Mouse (Mus musculus) spleen, adult 2 months (tissue): ENCODE measurements around the gene Nkx2-9. TPM values are rescaled to one million over a fixed set of nuclear protein-coding genes. Genes with fewer than 3 reads are reported as not detected.

Source experiments
- DNase-seq, 2 experiments: peaks; one replicate each; pipeline versions ENCODE4 v3.0.0 to v3.0.0-alpha.2; 2012 to 2021; ENCODE audit warnings: low spot score in 2 of 2, low read depth in 1 of 2
- H3K27ac ChIP-seq: fragments of 200-500 bp; 2 replicates; pipeline ENCODE4 v1.5.1; 2012; ENCODE audit warnings: low read length, inconsistent platforms; ENCODE audit not compliant: insufficient read depth
- H3K27me3 ChIP-seq: fragments of 200-500 bp; 2 replicates; pipeline ENCODE4 v1.6.1; 2012; ENCODE audit warnings: mild to moderate bottlenecking, moderate library complexity, low read length, inconsistent platforms; ENCODE audit not compliant: control insufficient read depth, insufficient read depth
- H3K36me3 ChIP-seq: fragments of 200-500 bp; 2 replicates; pipeline ENCODE4 v1.6.1; 2012; ENCODE audit warnings: mild to moderate bottlenecking, low read length, inconsistent platforms; ENCODE audit not compliant: control insufficient read depth, insufficient read depth
- H3K4me1 ChIP-seq: fragments of 200-500 bp; 2 replicates; pipeline ENCODE4 v1.6.1; 2011; ENCODE audit warnings: inconsistent platforms; ENCODE audit not compliant: control insufficient read depth, insufficient read depth, insufficient read length
- H3K4me3 ChIP-seq: fragments of 200-500 bp; 2 replicates; pipeline ENCODE4 v1.5.1; 2011; ENCODE audit warnings: mild to moderate bottlenecking, inconsistent platforms; ENCODE audit not compliant: insufficient read depth, insufficient read length; ENCODE audit errors: extremely low read depth
- CTCF ChIP-seq: fragments of 200-500 bp; IDR thresholded peaks from 2 replicates; pipeline ENCODE4 v1.5.1; 2011; ENCODE audit warnings: mild to moderate bottlenecking, inconsistent platforms; ENCODE audit not compliant: insufficient read depth, insufficient read length, insufficient replicate concordance; ENCODE audit errors: extremely low read depth
- POLR2A ChIP-seq: fragments of 200-500 bp; IDR thresholded peaks from 2 replicates; pipeline ENCODE4 v1.6.1; 2011; ENCODE audit warnings: low read depth, low read length, inconsistent platforms
- WGBS: fragments of 180-500 bp; shearing (Covaris S2); methylation state at CpG from one replicate; pipeline ENCODE4 v1.1.7; 2018; 5-methylcytosine and 5-hydroxymethylcytosine counted together
- polyA plus RNA-seq: library from polyadenylated mRNA; depleted of rRNA; stranded (reverse); fragments of >200 nt; gene quantifications from 2 replicates; pipeline ENCODE4 v1.2.3, GENCODE M21; 2012; rRNA removed

Gene Nkx2-9
- 0.08 TPM in 1 of 2 replicates, not detected in the other for polyA plus RNA-seq

GRCm38 (mm10) chr12:56612761-56613437, at the start of gene Nkx2-9:
Gene Nkx2-9 (minus strand): TSS chr12:56613284.
- Histone ChIP-seq H3K27me3 (peaks cover 16% of the 10 kb centered on the region), H3K36me3 (no peaks in the 10 kb centered on the region), H3K4me3 (no peak within 1 kb of the TSS), H3K27ac (no peak within 1 kb of the TSS), H3K4me1 (no peaks in the 10 kb centered on the region; the same call in 1 of the 2 replicates)
- DNase-seq, result no peak
- WGBS, result 4% methylated on average over 40 of the region's 40 CpGs
- TF ChIP-seq CTCF, result no peak

- no peak for TF ChIP-seq POLR2A
- no peak for TF ChIP-seq CTCF
- no peaks in the 10 kb centered on the region for H3K36me3 ChIP-seq
- H3K4me1 ChIP-seq, result no peaks in the 10 kb centered on the region
- no peak overlapping the region for H3K27ac ChIP-seq
- H3K27me3 ChIP-seq, result no peaks in the 10 kb centered on the region
- no peak for DNase-seq
- H3K4me3 ChIP-seq, result no peak overlapping the region
- WGBS, result 11% methylated on average over 5 of the region's 5 CpGs
Measured at GRCm38 (mm10) chr12:56637181-56637566, 24.1 kb upstream of the Nkx2-9 start.

DNA sequence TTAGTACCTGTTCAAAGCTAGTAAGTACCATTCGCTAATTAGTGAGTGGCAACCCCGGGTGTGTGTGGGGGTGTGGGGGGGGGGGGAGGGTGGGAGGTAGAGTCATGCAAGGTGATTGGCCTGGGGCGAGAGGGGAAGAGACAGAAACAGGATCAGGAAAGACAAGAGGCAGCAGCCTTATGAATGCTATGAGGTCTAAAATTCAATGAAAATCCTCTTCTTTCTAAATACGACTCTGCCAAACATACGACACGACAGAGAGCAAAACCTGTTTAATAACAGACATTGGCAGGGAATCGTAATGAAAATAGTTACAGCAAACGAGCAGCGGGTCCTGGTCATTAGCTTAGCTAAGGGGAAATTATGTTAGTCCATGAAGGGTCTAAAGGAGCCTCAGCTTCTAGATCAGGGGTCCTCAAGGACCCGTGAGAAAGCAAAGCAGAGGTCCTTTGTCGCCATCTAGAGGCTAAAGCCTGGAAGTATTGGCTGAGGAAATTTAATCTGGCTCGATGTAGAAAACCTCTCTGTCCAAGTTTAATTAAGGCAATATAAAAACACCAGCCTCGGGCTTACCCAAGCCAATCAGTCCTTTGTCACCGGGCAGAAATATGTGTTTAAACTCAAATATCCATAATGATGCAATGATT, 23.6 kb upstream of the Nkx2-9 start:
- no peak overlapping the region for H3K27ac ChIP-seq
- WGBS, result 29% methylated on average over 14 of the region's 14 CpGs
- H3K4me3 ChIP-seq, result no peak overlapping the region
- no peak for TF ChIP-seq CTCF
- no peak for TF ChIP-seq POLR2A
- no peaks in the 10 kb centered on the region for H3K27me3 ChIP-seq
- DNase-seq, result no peak
- no peaks in the 10 kb centered on the region for H3K36me3 ChIP-seq
- no peaks in the 10 kb centered on the region for H3K4me1 ChIP-seq

- Histone ChIP-seq H3K27ac (no peak overlapping the region), H3K27me3 (peaks cover 15% of the 10 kb centered on the region), H3K4me1 (no peaks in the 10 kb centered on the region; the same call in 1 of the 2 replicates), H3K36me3 (no peaks in the 10 kb centered on the region), H3K4me3 (no peak overlapping the region)
- TF ChIP-seq CTCF (no peak), POLR2A (no peak)
- no peak for DNase-seq
- WGBS, result 29% methylated on average over 1 of the region's 1 CpGs
Measured at GRCm38 (mm10) chr12:56616088-56616487, 3.0 kb upstream of the Nkx2-9 start.

DNA sequence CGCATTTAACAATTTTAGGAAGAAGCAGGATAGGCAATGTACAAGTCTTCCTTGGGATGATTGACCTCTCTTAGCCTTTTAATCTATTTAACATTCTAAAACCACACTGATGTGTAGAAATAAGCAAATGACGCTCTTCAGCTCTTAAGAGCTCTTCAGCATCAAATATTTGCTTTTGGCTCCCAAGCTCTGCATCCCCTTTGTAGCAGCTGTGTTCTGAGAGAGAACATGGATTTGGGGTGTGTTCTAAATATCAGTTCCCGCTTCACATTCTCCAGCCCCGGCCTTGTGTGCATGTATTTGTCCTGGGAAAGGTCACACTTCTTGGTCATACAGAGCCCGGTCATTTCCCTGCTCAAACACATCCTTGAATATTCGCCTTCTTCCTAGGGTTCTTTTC, 2.3 kb upstream of the Nkx2-9 start:
- no peaks in the 10 kb centered on the region; the same call in 1 of the 2 replicates for H3K4me1 ChIP-seq

GRCm38 (mm10) chr12:56614513-56614912, 1.4 kb upstream of the Nkx2-9 start:
- no peak overlapping the region for H3K27ac ChIP-seq
- TF ChIP-seq CTCF (no peak), POLR2A (no peak)
- no peaks in the 10 kb centered on the region for H3K36me3 ChIP-seq
- no peak for DNase-seq
- no peaks in the 10 kb centered on the region; the same call in 1 of the 2 replicates for H3K4me1 ChIP-seq
- 11% methylated on average over 21 of the region's 21 CpGs for WGBS
- H3K27me3 ChIP-seq, result peaks cover 16% of the 10 kb centered on the region
- no peak overlapping the region for H3K4me3 ChIP-seq

More for the DNA sequence above, 2.3 kb upstream of the Nkx2-9 start:
- TF ChIP-seq CTCF (no peak), POLR2A (no peak)
- Histone ChIP-seq H3K27me3 (peaks cover 15% of the 10 kb centered on the region), H3K27ac (no peak overlapping the region), H3K4me3 (no peak overlapping the region), H3K36me3 (no peaks in the 10 kb centered on the region)
- 15% methylated on average over 6 of the region's 6 CpGs for WGBS
- DNase-seq, result no peak

DNA sequence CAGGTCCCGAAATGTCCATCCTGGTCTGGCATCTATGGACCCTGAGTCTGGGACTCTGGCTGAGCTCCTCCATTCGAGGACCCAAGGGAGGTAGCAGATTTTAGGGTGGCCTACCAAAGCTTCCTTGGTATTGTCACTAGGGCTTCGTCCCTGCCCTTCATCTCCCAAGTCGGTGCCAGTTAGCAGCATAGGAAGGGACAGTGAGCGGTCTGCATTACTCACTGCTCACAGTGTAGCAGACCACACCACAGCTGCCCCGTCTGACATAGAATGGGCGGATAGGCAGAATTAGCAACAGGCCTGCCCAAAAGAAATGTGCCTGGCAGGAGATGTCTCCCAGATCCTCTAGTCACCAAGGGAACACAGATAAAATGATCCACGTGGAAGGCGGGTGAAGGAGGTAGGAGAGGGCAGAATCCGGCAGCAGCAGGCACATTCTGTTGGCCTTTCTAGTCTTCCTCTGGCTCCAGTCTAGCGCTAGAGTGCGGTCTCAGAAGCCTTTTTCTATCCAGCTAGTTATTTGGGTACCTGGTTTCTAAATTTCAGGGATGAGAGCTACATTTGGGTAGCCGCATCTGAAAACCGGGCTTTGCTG, 929 bp upstream of the Nkx2-9 start:
- Histone ChIP-seq H3K27ac (no peak overlapping the region), H3K4me1 (no peaks in the 10 kb centered on the region; the same call in 1 of the 2 replicates), H3K27me3 (peaks cover 16% of the 10 kb centered on the region), H3K36me3 (no peaks in the 10 kb centered on the region), H3K4me3 (no peak overlapping the region)
- 18% methylated on average over 14 of the region's 14 CpGs for WGBS
- DNase-seq, result no peak
- no peak for TF ChIP-seq POLR2A
- no peak for TF ChIP-seq CTCF
